8 mouse cellular contexts compared by ENCODE assay signal in the genomic region with DNA sequence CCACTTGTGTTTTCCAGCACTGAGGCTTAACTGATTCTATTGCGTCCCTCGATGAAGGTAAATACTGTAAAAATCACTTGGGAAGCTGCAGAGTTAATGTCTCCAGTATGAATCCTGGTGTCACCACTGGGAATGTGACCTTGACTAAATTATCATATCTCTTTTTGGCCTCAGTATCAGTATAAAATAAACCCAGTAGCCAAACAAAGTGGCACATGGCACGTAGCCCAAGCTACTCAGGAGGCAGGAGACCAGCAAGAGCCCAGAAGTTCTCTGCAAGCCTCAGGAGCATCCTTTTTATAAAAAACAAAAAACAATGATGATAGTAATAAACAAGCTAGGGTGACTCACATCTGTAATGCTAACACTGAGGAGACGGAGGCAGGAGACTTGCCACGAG. TPM values are rescaled to one million over a fixed set of nuclear protein-coding genes. Genes with fewer than 3 reads are reported as not detected.
A peak's percentile ranks its signal among the peaks of the same experiment; 100 is the strongest.
DNase-seq lines count a peak whose midpoint lies in the region; ATAC-seq and TF ChIP-seq lines count a peak whose summit lies in the region.

No protein-coding gene starts in this region.

- no peak for TF ChIP-seq CTCF in lung, adult 2 months (IDR thresholded peaks at IDR 0.05; ENCODE audit: insufficient read depth, low read length)
- TF ChIP-seq CTCF in heart, postnatal 0 days (IDR thresholded peaks at IDR 0.05; ENCODE audit: low read depth): no peak

- WGBS in lung, embryonic 16.5 days: 55% methylated on average over 5 of the region's 5 CpGs
- 60% methylated on average over 5 of the region's 5 CpGs for WGBS in lung, adult 2 months
- 33% methylated on average over 5 of the region's 5 CpGs for whole genome bisulfite sequencing in heart, postnatal 0 days
- 49% methylated on average over 5 of the region's 5 CpGs for WGBS in midbrain, embryonic 15.5 days

- H3K9ac ChIP-seq in lung, embryonic 16.5 days (ENCODE audit: low read length): peak overlapping the region; percentile 18; the same call in 1 of the 2 replicates
- H3K9ac ChIP-seq in heart, postnatal 0 days (replicated peaks; ENCODE audit: low read depth, low read length): peak overlapping the region; percentile 96; the same call in 1 of the 2 replicates
- H3K9ac ChIP-seq in midbrain, embryonic 15.5 days: peak overlapping the region; percentile 31

- intact Hi-C loops in gastrocnemius, postnatal 14 days (cut with DNase I; ENCODE audit: low total_unique reads): no loop called here

- TF ChIP-seq EP300 in heart, postnatal 0 days (IDR thresholded peaks at IDR 0.05; ENCODE audit: low read depth): no peak

- ATAC-seq in lung, embryonic 16.5 days (ENCODE audit: low read depth): no peak
- no peak for ATAC-seq in heart, postnatal 0 days (ENCODE audit: insufficient read depth, low read depth)
- no peak for ATAC-seq in midbrain, embryonic 15.5 days (replicated peaks)

- no peak overlapping the region for H3K4me2 ChIP-seq in lung, embryonic 16.5 days (ENCODE audit: low read depth, low read length)
- H3K4me2 ChIP-seq in heart, postnatal 0 days (ENCODE audit: low read depth, low read length): peak overlapping the region; percentile 80
- H3K4me2 ChIP-seq in midbrain, embryonic 15.5 days: peak overlapping the region; percentile 74

- H3K4me3 ChIP-seq in lung, embryonic 16.5 days (ENCODE audit: low read length): no peak overlapping the region
- no peak overlapping the region for H3K4me3 ChIP-seq in lung, adult 2 months (replicated peaks; ENCODE audit: extremely low read depth, low read depth, low read length)
- H3K4me3 ChIP-seq in heart, postnatal 0 days (ENCODE audit: low read depth, low read length): peak overlapping the region; percentile 98
- H3K4me3 ChIP-seq in midbrain, embryonic 15.5 days: no peak overlapping the region

- no peaks in the 10 kb centered on the region for H3K36me3 ChIP-seq in lung, embryonic 16.5 days (ENCODE audit: control insufficient read depth, insufficient read depth, low read length)
- no peaks in the 10 kb centered on the region for H3K36me3 ChIP-seq in heart, postnatal 0 days (replicated peaks; ENCODE audit: control insufficient read depth, insufficient read depth, low read length)
- H3K36me3 ChIP-seq in midbrain, embryonic 15.5 days (replicated peaks): no peaks in the 10 kb centered on the region

- H3K9me3 ChIP-seq in lung, embryonic 16.5 days (ENCODE audit: control insufficient read depth, low read length): no peaks in the 10 kb centered on the region
- no peaks in the 10 kb centered on the region for H3K9me3 ChIP-seq in heart, postnatal 0 days (replicated peaks; ENCODE audit: control insufficient read depth, low read length)
- H3K9me3 ChIP-seq in midbrain, embryonic 15.5 days: no peaks in the 10 kb centered on the region

- no peak overlapping the region for H3K27ac ChIP-seq in lung, embryonic 16.5 days (ENCODE audit: low read length)
- H3K27ac ChIP-seq in heart, postnatal 0 days (ENCODE audit: low read depth): peak overlapping the region; percentile 99
- H3K27ac ChIP-seq in midbrain, embryonic 15.5 days: peak overlapping the region; percentile 100

- no peak for TF ChIP-seq POLR2A in lung, adult 2 months (IDR thresholded peaks at IDR 0.05; ENCODE audit: borderline replicate concordance, extremely low read depth, low read depth, low read length)

- no peak for DNase-seq in lung, adult 2 months
- peak; percentile 24 to 32 for DNase-seq in cerebellum, postnatal 36 days
- DNase-seq in heart, postnatal 0 days (ENCODE audit: low spot score): peak; percentile 36
- DNase-seq in gastrocnemius, postnatal 14 days: no peak
- no peak for DNase-seq in frontal cortex, postnatal 36 days (ENCODE audit: low spot score in 2 of 2)
- no peak for DNase-seq in left cerebral cortex, adult 18-20 months (ENCODE audit: low spot score in 2 of 2)

- no peaks in the 10 kb centered on the region for H3K27me3 ChIP-seq in lung, embryonic 16.5 days (ENCODE audit: control insufficient read depth, insufficient read depth, low read depth, low read length)
- no peaks in the 10 kb centered on the region for H3K27me3 ChIP-seq in heart, postnatal 0 days (ENCODE audit: control insufficient read depth, insufficient read depth, low read length)
- H3K27me3 ChIP-seq in midbrain, embryonic 15.5 days (replicated peaks): no peaks in the 10 kb centered on the region

- peaks cover 11% of the 10 kb centered on the region for H3K4me1 ChIP-seq in lung, embryonic 16.5 days (replicated peaks; ENCODE audit: control insufficient read depth, insufficient read depth, low read length)
- peaks cover 6% of the 10 kb centered on the region for H3K4me1 ChIP-seq in lung, adult 2 months (ENCODE audit: control insufficient read depth, insufficient read depth, low read length)
- peaks cover 19% of the 10 kb centered on the region for H3K4me1 ChIP-seq in heart, postnatal 0 days (ENCODE audit: control insufficient read depth, insufficient read depth)
- H3K4me1 ChIP-seq in midbrain, embryonic 15.5 days: peaks cover 24% of the 10 kb centered on the region

RNA-seq across cellular contexts. Expression of a gene that starts 0.7 kb away (rescaled TPM):
- polyA plus RNA-seq in lung, embryonic 16.5 days (2015; fragmentation: Nextera tagmentation; extraction: Ambion mirVana): 40.7 and 44.9 TPM in 2 replicates
- polyA plus RNA-seq in lung, adult 2 months (2012; rRNA removed): 15.3 and 28.8 TPM in 2 replicates
- total RNA-seq in heart, postnatal 0 days (2014; rRNA removed; ENCODE audit: low replicate concordance): 78.4 and 94.3 TPM in 2 replicates
- polyA plus RNA-seq in heart, postnatal 0 days (2015; fragmentation: Nextera tagmentation; extraction: Ambion mirVana): 62.9 and 69.4 TPM in 2 replicates
- 45.0 and 47.9 TPM in 2 replicates for polyA plus RNA-seq in midbrain, embryonic 15.5 days (2015; fragmentation: Nextera tagmentation; extraction: Ambion mirVana)
- 100 to 1,000 TPM in 1 of 2 experiments, 10 to 100 TPM in 1; 96.6 to 101 TPM for total RNA-seq in gastrocnemius, postnatal 14 days (2021)
- total RNA-seq in left cerebral cortex, adult 18-20 months (2021): 100 to 1,000 TPM; 393 to 415 TPM

RNA-seq across cellular contexts. Expression of a gene that starts 45.4 kb away (rescaled TPM):
- 44.3 and 47.5 TPM in 2 replicates for polyA plus RNA-seq in lung, embryonic 16.5 days (2015; fragmentation: Nextera tagmentation; extraction: Ambion mirVana)
- 2.5 and 2.6 TPM in 2 replicates for polyA plus RNA-seq in lung, adult 2 months (2012; rRNA removed)
- total RNA-seq in heart, postnatal 0 days (2014; rRNA removed; ENCODE audit: low replicate concordance): 3.6 and 5.2 TPM in 2 replicates
- polyA plus RNA-seq in heart, postnatal 0 days (2015; fragmentation: Nextera tagmentation; extraction: Ambion mirVana): 12.7 and 16.2 TPM in 2 replicates
- polyA plus RNA-seq in midbrain, embryonic 15.5 days (2015; fragmentation: Nextera tagmentation; extraction: Ambion mirVana): 55.2 TPM in 2 replicates
- total RNA-seq in gastrocnemius, postnatal 14 days (2021): 1 to 10 TPM; 8.5 to 9.2 TPM
- 10 to 100 TPM; 30.4 to 33.5 TPM for total RNA-seq in left cerebral cortex, adult 18-20 months (2021)

Comparison
In these comparisons a context has a peak if more than half of its experiments do, and no peak if none do; other contexts are left out.
1. H3K9ac ChIP-seq: peak in every context shown above with its lines; median percentile 96 in heart, postnatal 0 days; 31 in midbrain, embryonic 15.5 days; 18 in lung, embryonic 16.5 days.
2. DNase-seq: peak in cerebellum, postnatal 36 days (2 of 2) and heart, postnatal 0 days (single experiment); none in lung, adult 2 months (single experiment), gastrocnemius, postnatal 14 days (single experiment), frontal cortex, postnatal 36 days (0 of 2) and left cerebral cortex, adult 18-20 months (0 of 2).